Mouse (Mus musculus) left cerebral cortex, postnatal 10 days (tissue): ENCODE measurements around the gene Pigk. TPM values are rescaled to one million over a fixed set of nuclear protein-coding genes. Genes with fewer than 3 reads are reported as not detected.

Source experiments
- DNase-seq, 2 experiments: peaks; one replicate each; pipeline ENCODE4 v3.0.0; 2021 to 2022; ENCODE audit warnings: low spot score in 2 of 2, mixed read lengths in 1 of 2; ENCODE audit errors: extremely low spot score in 1 of 2
- intact Hi-C: fragments of 180-260 bp; cut with DNase I; formaldehyde crosslinking; loops from one replicate; pipeline ENCODE4 v1.15.1; 2025
- total RNA-seq, 2 experiments: library from RNA; stranded (reverse); gene quantifications; 2 replicates each; pipeline ENCODE4 v1.2.3; 2021

The Pigk gene
- total RNA-seq, 2 experiments from 2014 or later = 48.0 to 48.4 TPM

- DNase-seq = no peak
- intact Hi-C loops = no loop called here
Observed at GRCm38 (mm10) chr3:152998106-152998505, 284.2 kb downstream of the Pigk start.

GRCm38 (mm10) chr3:152998901-152999300, 285.0 kb downstream of the Pigk start:
- intact Hi-C loops = no loop called here
- DNase-seq = no peak

- intact Hi-C loops = no loop called here
- DNase-seq = no peak
Observed at GRCm38 (mm10) chr3:153006893-153007292, 293.0 kb downstream of the Pigk start.

GRCm38 (mm10) chr3:153016355-153016754, 302.5 kb downstream of the Pigk start:
- intact Hi-C loops = no loop called here
- no peak for DNase-seq

GRCm38 (mm10) chr3:153018051-153018450, 304.2 kb downstream of the Pigk start:
- DNase-seq = no peak
- intact Hi-C loops = no loop called here

GRCm38 (mm10) chr3:153024016-153024415, 310.1 kb downstream of the Pigk start:
- DNase-seq = no peak
- intact Hi-C loops = no loop called here

Other genes with a start within 250 kb of the Pigk start
- 10 to 100 TPM; 77.3 to 88.1 TPM for gene Ak5, start 45.7 kb upstream of the Pigk start, total RNA-seq